Mouse (Mus musculus) lung, embryonic 16.5 days (tissue): ENCODE data around the gene Tbc1d30. TPM values are rescaled to one million over a fixed set of nuclear protein-coding genes. Genes with fewer than 3 reads are reported as not detected.

Experiments used
- ATAC-seq: fragments of 200-750 bp; cut with Nextera tagmentation; 2 replicates; pipeline ENCODE4 v1.8.0; 2017; ENCODE audit warnings: low read depth, mild to moderate bottlenecking, moderate library complexity
- H3K27ac ChIP-seq: fragments of 300-500 bp; sonication (generic); 2 replicates; pipeline ENCODE4 v1.5.1; 2014; ENCODE audit warnings: mild to moderate bottlenecking, control low read depth, low read length
- H3K27me3 ChIP-seq: fragments of 300-500 bp; sonication (generic); 2 replicates; pipeline ENCODE4 v1.6.1; 2014; ENCODE audit warnings: low read depth, low read length, mixed read lengths; ENCODE audit not compliant: control insufficient read depth, insufficient read depth
- H3K36me3 ChIP-seq: fragments of 300-500 bp; sonication (generic); 2 replicates; pipeline ENCODE4 v1.6.1; 2014; ENCODE audit warnings: low read length; ENCODE audit not compliant: control insufficient read depth, insufficient read depth
- H3K4me1 ChIP-seq: fragments of 300-500 bp; sonication (generic); replicated peaks from 2 replicates; pipeline ENCODE4 v1.6.1; 2014; ENCODE audit warnings: low read length, mixed read lengths; ENCODE audit not compliant: control insufficient read depth, insufficient read depth
- H3K4me2 ChIP-seq: fragments of 300-500 bp; sonication (generic); 2 replicates; pipeline ENCODE4 v1.6.1; 2014; ENCODE audit warnings: low read depth, low read length, control low read depth
- H3K4me3 ChIP-seq: fragments of 300-500 bp; sonication (generic); 2 replicates; pipeline ENCODE4 v1.5.1; 2014; ENCODE audit warnings: mild to moderate bottlenecking, low read length, control low read depth
- H3K9ac ChIP-seq: fragments of 300-500 bp; sonication (generic); 2 replicates; pipeline ENCODE4 v1.6.1; 2014; ENCODE audit warnings: low read length, control low read depth
- H3K9me3 ChIP-seq: fragments of 300-500 bp; sonication (generic); 2 replicates; pipeline ENCODE4 v1.6.1; 2016; ENCODE audit warnings: low read length; ENCODE audit not compliant: control insufficient read depth
- WGBS: fragments of 180-500 bp; shearing (Covaris S2); extraction: QIAGEN DNeasy Blood & Tissue Kit; methylation state at CpG from one replicate; pipeline ENCODE4 v1.1.7; 2014; 5-methylcytosine and 5-hydroxymethylcytosine counted together
- polyA plus RNA-seq: library from polyadenylated mRNA; unstranded; fragments of >200 nt; fragmentation: Nextera tagmentation; extraction: Ambion mirVana; gene quantifications from 2 replicates; pipeline ENCODE4 v1.2.1, GENCODE M21; 2015

Tbc1d30 gene
- polyA plus RNA-seq, 1 experiment from 2014 or later = 2.8 TPM

GRCm38 (mm10) chr10:121326167-121326566 lies 24.9 kb downstream of the Tbc1d30 start:
- ATAC-seq = no peak
- no peak overlapping the region for H3K4me2 ChIP-seq
- H3K9me3 ChIP-seq = no peaks in the 10 kb centered on the region
- H3K4me3 ChIP-seq = no peak overlapping the region
- no peaks in the 10 kb centered on the region for H3K36me3 ChIP-seq
- H3K27ac ChIP-seq = no peak overlapping the region
- no peaks in the 10 kb centered on the region for H3K4me1 ChIP-seq
- no peak overlapping the region for H3K9ac ChIP-seq
- H3K27me3 ChIP-seq = no peaks in the 10 kb centered on the region

- no peak overlapping the region for H3K9ac ChIP-seq
- H3K36me3 ChIP-seq = no peaks in the 10 kb centered on the region
- no peaks in the 10 kb centered on the region for H3K27me3 ChIP-seq
- ATAC-seq = no peak
- H3K4me2 ChIP-seq = no peak overlapping the region
- H3K4me3 ChIP-seq = no peak overlapping the region
- WGBS = 78% methylated on average over 7 of the region's 7 CpGs
- no peaks in the 10 kb centered on the region for H3K9me3 ChIP-seq
- H3K27ac ChIP-seq = no peak overlapping the region
- no peaks in the 10 kb centered on the region for H3K4me1 ChIP-seq
Observed at GRCm38 (mm10) chr10:121323493-121323892, 27.6 kb downstream of the Tbc1d30 start.

GRCm38 (mm10) chr10:121318397-121318950 lies 32.6 kb downstream of the Tbc1d30 start:
- Histone ChIP-seq H3K9me3 (no peaks in the 10 kb centered on the region), H3K4me3 (no peak overlapping the region), H3K36me3 (no peaks in the 10 kb centered on the region), H3K27ac (no peak overlapping the region), H3K9ac (no peak overlapping the region), H3K4me2 (no peak overlapping the region), H3K27me3 (no peaks in the 10 kb centered on the region), H3K4me1 (peaks cover 5% of the 10 kb centered on the region)
- 62% methylated on average over 7 of the region's 7 CpGs for WGBS
- peak; percentile 69; the same call in 1 of the 2 replicates for ATAC-seq

- 67% methylated on average over 10 of the region's 10 CpGs for WGBS
- no peak for ATAC-seq
- no peak overlapping the region for H3K4me2 ChIP-seq
- peaks cover 5% of the 10 kb centered on the region for H3K4me1 ChIP-seq
- H3K27ac ChIP-seq = 0 out of 2 replicates have a peak overlapping the region, but pooled peaks have one; percentile 6
- H3K4me3 ChIP-seq = no peak overlapping the region
- H3K27me3 ChIP-seq = peaks cover 9% of the 10 kb centered on the region
- no peaks in the 10 kb centered on the region for H3K9me3 ChIP-seq
- H3K36me3 ChIP-seq = no peaks in the 10 kb centered on the region
- H3K9ac ChIP-seq = no peak overlapping the region
Observed at GRCm38 (mm10) chr10:121316361-121316760, 34.7 kb downstream of the Tbc1d30 start.

- no peaks in the 10 kb centered on the region for H3K36me3 ChIP-seq
- no peak overlapping the region for H3K4me3 ChIP-seq
- H3K9ac ChIP-seq = no peak overlapping the region
- H3K9me3 ChIP-seq = no peaks in the 10 kb centered on the region
- H3K27ac ChIP-seq = peak overlapping the region; percentile 6; the same call in 1 of the 2 replicates
- H3K4me1 ChIP-seq = peaks cover 8% of the 10 kb centered on the region
- H3K27me3 ChIP-seq = peaks cover 13% of the 10 kb centered on the region
- WGBS = 36% methylated on average over 27 of the region's 27 CpGs
- no peak for ATAC-seq
- H3K4me2 ChIP-seq = peak overlapping the region; percentile 37
Observed at GRCm38 (mm10) chr10:121315321-121316283, 35.5 kb downstream of the Tbc1d30 start.

- H3K27me3 ChIP-seq = peaks cover 26% of the 10 kb centered on the region
- no peak for ATAC-seq
Observed at GRCm38 (mm10) chr10:121314186-121314585, 36.9 kb downstream of the Tbc1d30 start.

GRCm38 (mm10) chr10:121313049-121313448 lies 38.0 kb downstream of the Tbc1d30 start:
- ATAC-seq = no peak
- no peaks in the 10 kb centered on the region for H3K9me3 ChIP-seq
- peaks cover 17% of the 10 kb centered on the region for H3K4me1 ChIP-seq
- no peak overlapping the region for H3K4me2 ChIP-seq
- H3K27ac ChIP-seq = no peak overlapping the region
- peaks cover 32% of the 10 kb centered on the region for H3K27me3 ChIP-seq
- 81% methylated on average over 3 of the region's 3 CpGs for WGBS
- H3K9ac ChIP-seq = no peak overlapping the region
- H3K36me3 ChIP-seq = no peaks in the 10 kb centered on the region
- no peak overlapping the region for H3K4me3 ChIP-seq

More at GRCm38 (mm10) chr10:121314186-121314585, 36.9 kb downstream of the Tbc1d30 start:
- 61% methylated on average over 4 of the region's 4 CpGs for WGBS
- Histone ChIP-seq H3K36me3 (no peaks in the 10 kb centered on the region), H3K27ac (no peak overlapping the region), H3K4me3 (no peak overlapping the region), H3K4me1 (peaks cover 17% of the 10 kb centered on the region), H3K9ac (no peak overlapping the region), H3K9me3 (no peaks in the 10 kb centered on the region), H3K4me2 (no peak overlapping the region)

GRCm38 (mm10) chr10:121310511-121311221 lies 40.4 kb downstream of the Tbc1d30 start:
- H3K36me3 ChIP-seq = no peaks in the 10 kb centered on the region
- peak; percentile 87 for ATAC-seq
- peak overlapping the region; percentile 72 for H3K4me3 ChIP-seq
- peak overlapping the region; percentile 99 for H3K4me2 ChIP-seq
- H3K27me3 ChIP-seq = peaks cover 32% of the 10 kb centered on the region
- H3K4me1 ChIP-seq = peaks cover 17% of the 10 kb centered on the region
- no peak overlapping the region for H3K27ac ChIP-seq
- WGBS = under 1% methylated on average over 76 of the region's 77 CpGs
- no peaks in the 10 kb centered on the region for H3K9me3 ChIP-seq
- peak overlapping the region; percentile 69 for H3K9ac ChIP-seq
